8 mouse cellular contexts compared by ENCODE assay signal in the genomic region with DNA sequence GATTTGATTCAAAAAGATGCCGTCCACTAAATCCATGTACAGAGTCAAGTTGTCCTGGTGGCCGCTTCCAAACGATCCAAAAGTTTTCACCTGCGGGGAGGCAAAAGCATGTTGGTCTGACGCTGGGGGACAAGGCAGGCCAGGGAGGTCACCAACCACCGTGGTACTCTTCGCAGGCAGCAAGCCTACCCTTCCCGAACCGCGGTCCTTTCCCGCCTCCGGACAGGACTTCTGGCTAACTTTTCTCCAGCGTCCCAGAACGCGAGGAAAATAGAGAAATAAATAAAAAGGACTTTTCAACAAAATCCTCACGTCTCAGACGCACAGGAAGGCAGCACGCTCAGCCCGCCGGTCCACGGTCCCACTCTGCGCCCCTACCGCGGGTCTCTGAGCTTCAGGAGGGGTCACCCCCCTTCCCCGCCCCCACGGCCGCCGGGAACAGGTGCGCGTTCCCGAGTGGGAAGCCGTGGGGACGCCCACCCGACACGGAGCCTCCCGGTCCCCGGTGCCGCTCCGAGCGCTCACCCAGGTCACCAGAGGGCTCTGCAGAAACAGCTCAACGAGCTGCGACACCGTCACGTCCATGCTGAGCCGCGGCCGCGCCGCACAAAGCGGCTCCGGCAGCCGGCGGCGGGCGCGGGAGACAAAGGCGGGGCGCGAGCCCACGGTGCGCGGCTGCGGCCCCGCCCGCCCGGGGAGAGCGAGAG. TPM values are rescaled to one million over a fixed set of nuclear protein-coding genes. Genes with fewer than 3 reads are reported as not detected.
DNase-seq lines count a peak whose midpoint lies in the region; ATAC-seq and TF ChIP-seq lines count a peak whose summit lies in the region.

No protein-coding gene starts in this region.

- peaks cover 29% of the 10 kb centered on the region; the same call in 1 of the 2 replicates for H3K4me1 ChIP-seq in heart, embryonic 10.5 days
- H3K4me1 ChIP-seq in CH12.LX (ENCODE audit: control insufficient read depth in 1 of 2, insufficient read depth in 2 of 2) = peaks cover 8 to 37% of the 10 kb centered on the region in 2 experiments
- H3K4me1 ChIP-seq in embryonic facial prominence, embryonic 15.5 days = peaks cover 30% of the 10 kb centered on the region
- H3K4me1 ChIP-seq in limb, embryonic 11.5 days (ENCODE audit: control insufficient read depth, insufficient read depth, low read length) = peaks cover 12% of the 10 kb centered on the region
- H3K4me1 ChIP-seq in neural tube, embryonic 13.5 days (replicated peaks) = peaks cover 51% of the 10 kb centered on the region

- in situ Hi-C loops in CH12.LX (cut with MboI; ENCODE audit: low pct_ligation_motif_present, low pct_unique_long_range_greater_than_20kb, low sequenced_read_pairs) = loop anchor here (5.0 kb wide), 2 partner anchors 36 to 71 kb away; no protein-coding TSS in a partner anchor

- H3K79me2 ChIP-seq in CH12.LX (replicated peaks; ENCODE audit: control insufficient read depth, extremely low read depth, insufficient read depth, poor library complexity, severe bottlenecking) = peaks cover 33% of the 10 kb centered on the region

- under 1% methylated on average over 66 of the region's 67 CpGs for WGBS in heart, embryonic 10.5 days
- under 1% methylated on average over 67 of the region's 67 CpGs for WGBS in embryonic facial prominence, embryonic 15.5 days
- under 1% methylated on average over 63 of the region's 67 CpGs for WGBS in limb, embryonic 11.5 days
- WGBS in neural tube, embryonic 13.5 days = under 1% methylated on average over 67 of the region's 67 CpGs

- intact Hi-C loops in heart, postnatal 14 days (cut with DNase I) = no loop called here

- peak overlapping the region; percentile 75; the same call in 1 of the 2 replicates for H3K4me2 ChIP-seq in CH12.LX (ENCODE audit: insufficient read depth, low read depth, poor library complexity, severe bottlenecking)
- H3K4me2 ChIP-seq in embryonic facial prominence, embryonic 15.5 days (replicated peaks) = peak overlapping the region; percentile 98
- peak overlapping the region; percentile 92 for H3K4me2 ChIP-seq in limb, embryonic 11.5 days (ENCODE audit: low read depth, severe bottlenecking)
- H3K4me2 ChIP-seq in neural tube, embryonic 13.5 days = peak overlapping the region; percentile 76

- dilution Hi-C loops in CH12.LX (cut with MboI; ENCODE audit: extremely low pct_ligation_motif_present, extremely low pct_unique_long_range_greater_than_20kb, low sequenced_read_pairs) = no loop called here

- no peak for TF ChIP-seq CTCF in CH12.LX (conservative IDR thresholded peaks at IDR 0.05 in 1 of 2, IDR thresholded peaks at IDR 0.05 in 1 of 2; ENCODE audit: low read depth in 2 of 2, low read length in 2 of 2)

- H3K9ac ChIP-seq in CH12.LX (ENCODE audit: insufficient read depth, low read depth) = peak overlapping the region; percentile 81
- H3K9ac ChIP-seq in embryonic facial prominence, embryonic 15.5 days = peak overlapping the region; percentile 40
- peak overlapping the region; percentile 70 for H3K9ac ChIP-seq in limb, embryonic 11.5 days (ENCODE audit: low read length)
- peak overlapping the region; percentile 88 for H3K9ac ChIP-seq in neural tube, embryonic 13.5 days

- DNase-seq in heart, embryonic 10.5 days (ENCODE audit: low spot score) = peak; percentile 77
- no peak for DNase-seq in heart, postnatal 14 days
- no peak for DNase-seq in CH12.LX (ENCODE audit: extremely low read depth)
- DNase-seq in limb, embryonic 11.5 days (ENCODE audit: low spot score) = peak; percentile 65
- no peak for DNase-seq in spleen, adult 18-20 months

- H3K27ac ChIP-seq in heart, embryonic 10.5 days = peak overlapping the region; percentile 90
- H3K27ac ChIP-seq in CH12.LX (ENCODE audit: insufficient read depth, low read depth) = peak overlapping the region; percentile 85
- peak overlapping the region; percentile 77 for H3K27ac ChIP-seq in embryonic facial prominence, embryonic 15.5 days (replicated peaks)
- H3K27ac ChIP-seq in limb, embryonic 11.5 days (replicated peaks; ENCODE audit: low read depth, low read length) = no peak overlapping the region
- peak overlapping the region; percentile 96 for H3K27ac ChIP-seq in neural tube, embryonic 13.5 days (replicated peaks)

- H3K9me3 ChIP-seq in heart, embryonic 10.5 days = no peaks in the 10 kb centered on the region
- no peaks in the 10 kb centered on the region for H3K9me3 ChIP-seq in CH12.LX (replicated peaks; ENCODE audit: low read length)
- H3K9me3 ChIP-seq in embryonic facial prominence, embryonic 15.5 days (replicated peaks) = no peaks in the 10 kb centered on the region
- H3K9me3 ChIP-seq in limb, embryonic 11.5 days (ENCODE audit: control insufficient read depth, low read length) = no peaks in the 10 kb centered on the region
- H3K9me3 ChIP-seq in neural tube, embryonic 13.5 days = no peaks in the 10 kb centered on the region

- H3K4me3 ChIP-seq in heart, embryonic 10.5 days = peak overlapping the region; percentile 79
- peak overlapping the region; percentile 83 to 87 (median 85) for H3K4me3 ChIP-seq in CH12.LX (replicated peaks in 1 of 3; ENCODE audit: low read depth in 2 of 3, low read length in 2 of 3, poor library complexity in 1 of 3)
- peak overlapping the region; percentile 66 for H3K4me3 ChIP-seq in embryonic facial prominence, embryonic 15.5 days (replicated peaks)
- peak overlapping the region; percentile 64 for H3K4me3 ChIP-seq in limb, embryonic 11.5 days (ENCODE audit: low read depth, low read length)
- peak overlapping the region; percentile 77 for H3K4me3 ChIP-seq in neural tube, embryonic 13.5 days

- H3K27me3 ChIP-seq in heart, embryonic 10.5 days (ENCODE audit: insufficient read depth, poor library complexity, severe bottlenecking) = peaks cover 71% of the 10 kb centered on the region
- no peaks in the 10 kb centered on the region for H3K27me3 ChIP-seq in CH12.LX (replicated peaks)
- peaks cover 26% of the 10 kb centered on the region for H3K27me3 ChIP-seq in embryonic facial prominence, embryonic 15.5 days
- H3K27me3 ChIP-seq in limb, embryonic 11.5 days (ENCODE audit: control insufficient read depth, insufficient read depth, low read length) = peaks cover 18% of the 10 kb centered on the region
- peaks cover 4% of the 10 kb centered on the region; the same call in 1 of the 2 replicates for H3K27me3 ChIP-seq in neural tube, embryonic 13.5 days

- H3K36me3 ChIP-seq in heart, embryonic 10.5 days = no peaks in the 10 kb centered on the region
- peaks cover 13 to 32% of the 10 kb centered on the region in 2 experiments for H3K36me3 ChIP-seq in CH12.LX (replicated peaks in 1 of 2; ENCODE audit: control insufficient read depth in 1 of 2, insufficient read depth in 1 of 2, low read length in 1 of 2)
- H3K36me3 ChIP-seq in embryonic facial prominence, embryonic 15.5 days = no peaks in the 10 kb centered on the region
- H3K36me3 ChIP-seq in limb, embryonic 11.5 days (ENCODE audit: control insufficient read depth, insufficient read depth, low read length) = no peaks in the 10 kb centered on the region
- no peaks in the 10 kb centered on the region for H3K36me3 ChIP-seq in neural tube, embryonic 13.5 days

- 0 out of 2 replicates have a peak, but pooled peaks have one; percentile 45 for TF ChIP-seq POLR2A in CH12.LX (IDR thresholded peaks at IDR 0.05; ENCODE audit: low read depth, low read length)

- no peak for TF ChIP-seq EP300 in CH12.LX (IDR thresholded peaks at IDR 0.05; ENCODE audit: low read length)

- TF ChIP-seq RAD21 in CH12.LX (IDR thresholded peaks at IDR 0.05; ENCODE audit: low read depth, low read length) = no peak

- ATAC-seq in embryonic facial prominence, embryonic 15.5 days (ENCODE audit: insufficient number of reproducible peaks, low FRiP score, low TSS enrichment, low read depth) = peak; percentile 0; the same call in 1 of the 2 replicates
- peak; percentile 21; the same call in 1 of the 2 replicates for ATAC-seq in limb, embryonic 11.5 days (ENCODE audit: insufficient number of reproducible peaks, low FRiP score, low TSS enrichment, low read depth)
- peak; percentile 48 for ATAC-seq in neural tube, embryonic 13.5 days (ENCODE audit: low read depth)
- no peak for ATAC-seq in erythroid progenitor cell, adult 5-6 weeks (replicated peaks; ENCODE audit: low FRiP score, poor library complexity, severe bottlenecking)

TF ChIP-seq in CH12.LX, 34 proteins besides CTCF, POLR2A, EP300 and RAD21:
- TF ChIP-seq MAZ (IDR thresholded peaks at IDR 0.05; ENCODE audit: low read depth, low read length) = peak; percentile 57; the same call in 1 of the 2 replicates
- TF ChIP-seq UBTF (IDR thresholded peaks at IDR 0.05; ENCODE audit: low read depth, low read length) = peak; percentile 66; the same call in 1 of the 2 replicates
- no peak for TF ChIP-seq CHD2 (IDR thresholded peaks at IDR 0.05; ENCODE audit: low read length)

RNA-seq across cellular contexts. Expression of gene Ccdc88c, which starts 0.5 kb away (rescaled TPM):
- polyA plus RNA-seq in heart, embryonic 10.5 days (2016; fragmentation: Nextera tagmentation; extraction: Ambion mirVana) = 2.3 and 4.4 TPM in 2 replicates
- 1 to 10 TPM; 9.6 to 9.7 TPM for total RNA-seq in heart, postnatal 14 days (2021)
- total RNA-seq in CH12.LX (2012; rRNA removed) (24.9 and 25.9 TPM in 2 replicates), CH12.LX (2014; rRNA removed) (19.3 and 20.3 TPM in 2 replicates)
- 30.1 and 32.7 TPM in 2 replicates for polyA plus RNA-seq in CH12.LX (2012; ENCODE audit: insufficient read length, low read depth)
- 6.7 and 7.3 TPM in 2 replicates for polyA plus RNA-seq in embryonic facial prominence, embryonic 15.5 days (2015; fragmentation: Nextera tagmentation; extraction: Ambion mirVana)
- 3.2 and 3.4 TPM in 2 replicates for polyA plus RNA-seq in limb, embryonic 11.5 days (2014; fragmentation: Nextera tagmentation; extraction: Ambion mirVana)
- polyA plus RNA-seq in neural tube, embryonic 13.5 days (2015; fragmentation: Nextera tagmentation; extraction: Ambion mirVana) = 11.0 and 11.8 TPM in 2 replicates
- total RNA-seq in erythroid progenitor cell, adult 5-6 weeks (2015; ENCODE audit: low replicate concordance) = 96.4 and 130 TPM in 2 replicates
- total RNA-seq in erythroid progenitor cell, adult 5-6 weeks (2017; ENCODE audit: low replicate concordance) = 189 and 234 TPM in 2 replicates

RNA-seq across cellular contexts. Expression of gene Ppp4r3a, which starts 55.1 kb away (rescaled TPM):
- 39.5 and 51.7 TPM in 2 replicates for polyA plus RNA-seq in heart, embryonic 10.5 days (2016; fragmentation: Nextera tagmentation; extraction: Ambion mirVana)
- total RNA-seq in heart, postnatal 14 days (2021) = 10 to 100 TPM; 30.4 to 31.4 TPM
- 43.2 and 49.9 TPM in 2 replicates for total RNA-seq in CH12.LX (2012; rRNA removed)
- 68.6 and 77.5 TPM in 2 replicates for total RNA-seq in CH12.LX (2014; rRNA removed)
- 64.5 and 68.5 TPM in 2 replicates for polyA plus RNA-seq in CH12.LX (2012; ENCODE audit: insufficient read length, low read depth)
- polyA plus RNA-seq in embryonic facial prominence, embryonic 15.5 days (2015; fragmentation: Nextera tagmentation; extraction: Ambion mirVana) = 35.2 and 37.1 TPM in 2 replicates
- 60.9 and 71.2 TPM in 2 replicates for polyA plus RNA-seq in limb, embryonic 11.5 days (2014; fragmentation: Nextera tagmentation; extraction: Ambion mirVana)
- polyA plus RNA-seq in neural tube, embryonic 13.5 days (2015; fragmentation: Nextera tagmentation; extraction: Ambion mirVana) = 31.6 and 32.4 TPM in 2 replicates
- total RNA-seq in erythroid progenitor cell, adult 5-6 weeks (2015; ENCODE audit: low replicate concordance) = 111 and 134 TPM in 2 replicates
- total RNA-seq in erythroid progenitor cell, adult 5-6 weeks (2017; ENCODE audit: low replicate concordance) = 135 and 202 TPM in 2 replicates

Comparison
In these comparisons a context has a peak if more than half of its experiments do, and no peak if none do; other contexts are left out.
1. DNase-seq: peak in heart, embryonic 10.5 days (single experiment) and limb, embryonic 11.5 days (single experiment); none in heart, postnatal 14 days (0 of 2), CH12.LX (single experiment) and spleen, adult 18-20 months (0 of 2).
2. Peak in every context shown above with its lines, with median percentiles within 50 percentile points of each other: H3K4me3 ChIP-seq, H3K4me2 ChIP-seq and H3K9ac ChIP-seq.